Mouse (Mus musculus): ENCODE measurements at regions not wholly inside any gene's neighbourhood (a gene's known extent, or its start where the extent isn't known, plus 50 kb on each side); places are given as distances from the start of the nearest gene placed in this dataset.

GRCm38 (mm10) chr3:149104080-149104479, 113.7 kb upstream of the Adgrl2 start:
- TF ChIP-seq GATA1 (IDR thresholded peaks at IDR 0.05; ENCODE audit: borderline replicate concordance, low read length): no peak
- TF ChIP-seq CTCF (IDR thresholded peaks at IDR 0.05; ENCODE audit: low read depth, low read length): no peak
- no peak for TF ChIP-seq GATA2 (IDR thresholded peaks at IDR 0.05; ENCODE audit: borderline replicate concordance, low read depth, low read length)
